Mouse (Mus musculus) lung, adult 18-20 months (tissue): ENCODE measurements at regions not wholly inside any gene's neighbourhood (a gene's known extent, or its start where the extent isn't known, plus 50 kb on each side); places are given as distances from the start of the nearest gene placed in this dataset.

Experiments used
- DNase-seq, 2 experiments: peaks; one replicate each; pipeline ENCODE4 v3.0.0; 2022; ENCODE audit warnings: mixed read lengths in 2 of 2

DNA sequence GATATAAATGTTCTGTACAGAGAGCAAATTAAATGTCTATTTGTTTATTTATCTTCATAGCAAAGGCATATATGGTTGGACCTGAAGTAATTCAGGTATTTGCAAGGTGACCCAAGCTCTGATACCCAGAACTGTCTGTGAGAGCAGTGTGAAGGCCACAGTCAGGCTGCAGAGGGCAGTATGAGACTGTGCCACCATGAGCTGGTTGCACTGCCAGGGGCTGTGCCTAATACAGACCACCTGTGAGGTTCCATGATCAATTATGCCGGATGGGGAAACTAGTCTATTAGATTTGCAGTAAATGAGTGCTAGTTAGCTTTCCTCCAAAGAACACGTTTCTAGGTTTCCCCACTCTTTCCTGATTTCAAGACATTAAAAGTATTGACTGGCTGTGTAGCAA lies 207.5 kb downstream of the C1d start:
- DNase-seq = no peak

DNA sequence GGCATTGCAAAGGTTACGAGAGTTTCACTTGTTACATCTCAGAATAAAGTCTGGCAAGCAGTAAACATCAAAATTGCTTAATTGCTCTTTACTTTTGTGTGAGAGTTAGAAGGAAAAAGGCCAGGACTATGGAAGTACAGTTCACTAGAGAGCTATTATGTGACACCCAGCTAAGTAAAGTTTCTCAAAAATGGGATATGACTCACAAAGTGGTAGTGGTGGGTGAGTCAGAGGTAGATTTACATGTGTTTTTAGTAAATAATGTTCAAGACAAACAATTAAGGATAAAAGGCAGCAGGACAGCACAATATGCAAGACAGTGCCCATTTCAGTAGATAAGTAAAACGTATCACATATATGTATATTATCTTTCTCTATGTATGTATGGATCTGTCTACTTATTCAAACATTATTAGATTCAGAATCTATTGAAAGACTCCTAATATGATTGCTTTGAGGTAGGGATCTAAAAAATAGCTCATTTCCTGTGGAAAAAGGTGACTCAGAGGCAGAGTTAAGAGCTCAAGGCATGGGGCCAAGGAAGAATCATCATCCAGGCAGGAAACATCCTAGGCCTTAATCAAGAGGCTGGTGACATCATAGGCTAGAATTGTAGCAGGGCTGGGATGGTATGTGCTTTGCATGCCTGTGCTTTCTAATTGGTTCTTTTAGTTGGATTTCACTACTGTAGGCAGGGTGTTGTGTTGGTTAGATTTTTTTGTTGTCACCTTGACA lies 211.2 kb downstream of the C1d start:
- DNase-seq = no peak

DNA sequence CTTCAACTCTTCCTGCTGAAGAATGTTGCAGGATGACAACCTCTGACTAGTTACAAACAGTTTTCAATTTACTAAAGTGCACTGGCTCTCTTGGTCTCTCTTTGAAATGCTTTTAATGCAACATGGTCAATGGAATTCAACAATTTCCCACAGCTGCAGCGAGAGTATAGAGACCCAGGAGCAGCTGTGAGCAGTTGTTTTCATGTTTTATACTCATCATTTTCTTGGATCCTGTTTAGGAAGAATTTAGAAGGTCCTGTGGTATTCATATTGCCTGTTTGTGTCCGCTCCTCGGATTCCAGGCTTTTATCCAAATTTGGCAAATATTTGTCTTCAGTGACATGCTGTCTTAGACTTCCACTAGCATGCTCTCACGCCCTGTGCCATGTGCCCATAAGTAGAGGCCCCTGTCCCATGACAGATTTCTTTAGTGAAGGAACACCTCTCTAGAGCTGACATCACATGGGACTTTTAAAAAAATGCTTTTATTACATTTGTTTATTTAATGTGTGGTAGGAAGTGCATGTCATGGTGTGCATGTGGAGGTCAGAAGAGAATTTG lies 224.1 kb downstream of the C1d start:
- DNase-seq = no peak

DNA sequence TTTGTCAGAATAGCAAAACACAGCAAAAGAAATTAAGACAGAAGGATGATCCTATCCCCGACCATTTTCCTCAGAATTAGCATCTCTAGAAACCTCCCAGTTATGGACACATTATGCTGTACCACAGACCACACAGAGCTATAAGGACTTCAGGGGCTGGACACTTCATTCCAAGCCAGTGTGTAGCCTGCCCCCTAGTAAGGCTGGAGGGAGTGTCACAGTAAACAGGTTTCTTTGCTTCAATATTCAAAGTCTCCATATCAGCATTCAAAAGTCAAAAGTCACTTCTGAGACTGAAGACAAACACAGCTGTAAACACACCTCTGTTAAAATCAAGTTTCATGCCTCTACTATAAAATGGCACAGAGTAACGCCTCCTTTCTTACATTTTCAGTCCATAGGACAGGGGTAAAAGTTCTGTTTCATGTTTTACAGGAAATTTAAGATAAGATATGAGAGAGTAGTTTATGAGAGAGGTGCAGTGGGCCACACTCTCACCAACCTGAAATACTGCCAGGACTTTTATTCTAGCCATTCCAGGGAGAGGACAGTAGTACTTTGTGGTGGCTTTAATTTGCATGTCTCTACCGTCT lies 226.6 kb downstream of the C1d start:
- DNase-seq = no peak

DNA sequence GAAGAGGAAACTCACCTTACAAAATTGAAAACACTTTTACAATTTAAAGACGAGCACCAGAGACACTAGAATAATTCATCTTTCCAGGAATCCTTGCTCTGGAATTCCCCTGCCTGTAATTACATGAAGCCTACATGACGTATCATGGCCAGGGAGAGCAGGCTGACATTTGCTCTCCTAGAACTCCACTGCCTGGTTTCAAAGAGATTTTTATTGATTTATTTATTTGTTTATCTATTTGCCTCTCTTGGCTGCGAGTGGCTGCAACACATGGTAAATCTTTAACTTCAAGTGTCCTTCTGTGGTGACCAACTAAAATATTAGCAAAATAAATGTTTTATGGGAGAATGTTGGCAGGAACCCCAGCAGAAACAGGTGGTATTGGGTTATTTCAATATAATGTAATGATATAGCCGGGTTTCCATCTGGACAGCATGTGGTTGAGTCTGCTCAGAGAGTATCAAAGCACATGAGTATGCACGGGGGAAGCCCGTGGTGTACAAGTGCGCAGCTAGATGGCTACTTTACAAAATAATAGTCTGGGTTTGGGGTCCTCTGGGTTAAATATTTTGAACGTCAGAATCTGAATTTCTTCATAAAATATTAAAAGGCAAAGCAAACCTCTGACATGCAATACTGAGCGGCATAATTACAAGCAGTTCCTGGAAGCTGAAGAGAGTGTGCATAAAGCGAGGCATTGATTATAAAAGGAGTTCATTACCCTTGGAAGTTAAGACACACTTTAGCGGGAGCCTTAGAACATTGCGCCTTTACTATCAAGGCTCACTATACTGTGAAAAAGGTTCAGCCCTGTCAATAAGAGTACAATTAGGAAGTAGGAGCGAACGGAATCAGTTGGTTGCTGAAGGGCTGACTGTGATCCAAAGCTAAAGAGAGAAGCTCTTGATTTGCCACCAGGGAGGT lies 244.0 kb downstream of the C1d start:
- DNase-seq = no peak

DNA sequence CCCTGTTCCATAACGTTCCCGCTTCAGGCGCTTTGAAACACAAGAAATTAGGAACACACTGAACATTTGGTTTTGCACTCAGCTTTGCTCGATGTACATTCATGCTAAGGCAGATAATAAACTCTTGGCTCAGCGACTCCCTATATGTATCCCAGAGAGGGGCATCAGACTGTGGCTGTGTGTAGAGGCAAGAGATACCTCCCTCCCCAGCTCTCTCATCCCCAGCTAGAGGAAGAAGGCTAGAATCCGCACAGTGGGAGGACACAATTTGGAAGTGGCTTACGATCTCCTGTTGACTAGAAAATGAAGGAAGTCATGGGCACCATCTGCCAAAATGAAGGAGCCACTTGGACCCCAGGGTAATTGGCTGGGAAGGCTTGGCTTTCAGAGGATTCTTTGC lies 244.7 kb downstream of the C1d start:
- DNase-seq = no peak

DNA sequence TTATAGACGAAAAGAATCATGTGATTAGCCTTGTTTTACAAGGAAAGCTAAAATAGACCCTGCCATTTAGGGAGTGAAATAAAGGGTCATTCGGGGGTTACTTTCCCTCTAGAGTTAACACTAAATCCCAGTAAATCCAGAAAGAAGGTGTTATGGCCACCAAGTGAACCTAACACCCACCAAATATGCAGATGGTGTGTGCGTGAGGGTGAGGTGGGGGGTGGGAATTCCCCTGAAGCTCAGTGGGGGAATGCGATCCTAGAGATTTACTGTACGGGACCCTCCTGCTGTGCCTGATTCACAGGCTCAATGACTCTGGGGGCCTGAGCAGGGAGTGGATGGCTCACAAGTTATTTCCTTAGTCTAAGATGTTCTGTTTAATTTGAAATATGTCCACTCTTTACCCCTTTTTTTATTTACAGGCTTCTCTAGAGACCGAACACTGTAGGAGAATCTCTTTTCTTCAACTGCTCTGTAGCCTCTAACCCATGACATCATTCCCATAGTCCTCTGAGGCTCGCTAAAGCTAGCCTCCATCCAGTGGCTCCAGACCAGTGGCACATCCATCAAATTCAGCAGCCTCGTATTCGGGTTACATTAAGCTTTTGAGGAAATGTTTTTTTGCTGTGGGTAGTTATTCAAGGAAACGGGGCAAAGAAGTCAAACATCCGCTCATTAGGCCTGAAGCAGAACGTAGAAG lies 265.0 kb downstream of the C1d start:
- no peak for DNase-seq

DNA sequence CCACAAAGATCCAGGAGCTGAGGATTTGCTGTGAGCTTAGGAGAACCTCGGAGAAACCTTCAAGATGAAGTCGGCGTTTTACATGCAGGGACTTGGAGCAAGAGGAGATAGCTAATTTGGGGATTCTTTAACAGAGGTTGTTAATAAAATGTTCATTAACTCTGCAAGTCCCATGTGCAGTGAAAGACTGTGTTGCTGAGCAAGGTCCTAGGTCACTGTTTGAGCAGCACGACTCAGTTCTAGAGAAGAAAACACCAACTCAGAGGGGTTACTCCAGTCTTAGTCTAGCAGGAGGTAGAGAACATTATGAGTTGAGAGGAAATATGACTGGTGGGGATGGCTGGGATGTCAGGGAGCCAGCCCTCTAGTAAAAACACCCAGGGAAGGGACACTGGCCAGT lies 265.9 kb downstream of the C1d start:
- no peak for DNase-seq

DNA sequence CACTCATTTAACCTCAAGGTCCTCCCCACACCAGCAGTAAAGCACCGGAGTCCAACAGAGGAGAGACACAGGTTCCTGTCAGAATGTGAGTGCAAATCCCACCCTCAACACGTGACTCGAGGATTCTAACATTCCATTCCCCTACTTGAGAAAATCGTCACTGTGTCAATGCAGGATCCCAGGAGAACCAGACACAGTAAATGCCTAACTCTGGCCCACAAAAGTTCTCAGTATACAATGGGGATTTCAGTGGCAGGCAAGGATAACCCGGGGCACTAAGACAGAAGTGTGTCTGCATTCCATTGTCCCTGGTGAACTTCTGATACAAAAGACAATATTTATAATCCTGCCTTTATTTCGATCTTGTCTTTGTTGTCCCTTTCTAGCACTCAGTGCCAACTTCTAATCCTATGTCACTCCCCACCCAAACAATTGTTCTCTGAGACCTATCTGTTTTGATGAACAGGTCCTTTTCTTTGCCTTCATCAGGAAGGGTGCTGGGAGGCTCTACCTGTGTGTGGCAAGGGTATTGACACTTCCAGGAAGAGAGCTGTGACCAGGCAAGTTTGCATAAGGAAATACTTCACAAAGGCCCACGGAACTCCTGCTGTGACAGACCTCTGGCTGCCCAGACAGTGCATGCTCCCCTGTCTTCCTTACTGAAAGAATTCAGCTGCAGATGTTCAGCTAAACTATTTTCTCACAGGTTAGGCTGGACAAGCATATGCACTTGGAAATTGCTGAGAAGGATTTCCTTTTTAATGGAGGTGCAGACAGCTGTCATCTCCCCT lies 267.8 kb downstream of the C1d start:
- DNase-seq = no peak

DNA sequence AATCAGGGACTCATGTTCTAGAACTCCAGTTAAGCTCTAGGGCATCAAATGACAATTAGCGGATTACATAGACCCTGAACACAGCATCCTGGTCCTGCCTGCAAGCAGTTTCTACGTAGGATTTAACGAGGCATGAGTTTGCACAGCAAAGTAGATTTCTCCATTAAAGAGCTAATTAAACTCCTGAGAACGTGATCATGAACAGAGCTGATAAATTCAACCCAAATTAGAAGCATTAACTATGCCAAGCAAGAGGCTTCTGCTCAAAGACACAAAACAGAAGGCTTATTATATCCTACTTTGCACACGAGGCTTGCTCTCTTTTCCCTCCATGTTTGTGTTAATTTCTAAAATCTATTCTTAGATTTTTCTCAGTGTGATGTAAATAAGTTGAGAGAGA lies 269.1 kb downstream of the C1d start:
- no peak for DNase-seq

DNA sequence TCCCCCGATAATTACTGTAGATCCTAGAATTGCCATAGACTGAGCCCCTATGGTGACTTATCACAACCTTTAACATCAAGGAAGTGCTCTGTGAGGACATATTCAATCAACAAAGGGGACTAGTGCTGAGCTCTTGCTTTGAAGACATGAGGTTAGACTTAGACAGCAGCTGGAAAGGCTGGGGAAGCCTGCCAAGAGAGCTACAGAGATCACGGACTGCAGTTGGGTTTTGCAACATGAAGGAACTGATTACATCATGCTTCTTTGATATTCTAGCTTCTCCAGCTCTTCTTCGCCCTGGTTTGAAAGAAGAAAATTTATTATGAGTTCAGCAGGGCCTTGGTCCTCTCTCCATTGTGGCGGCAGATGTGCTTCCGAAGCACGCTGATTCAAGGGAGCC lies 271.2 kb downstream of the C1d start:
- peak; percentile 7 to 31 for DNase-seq

DNA sequence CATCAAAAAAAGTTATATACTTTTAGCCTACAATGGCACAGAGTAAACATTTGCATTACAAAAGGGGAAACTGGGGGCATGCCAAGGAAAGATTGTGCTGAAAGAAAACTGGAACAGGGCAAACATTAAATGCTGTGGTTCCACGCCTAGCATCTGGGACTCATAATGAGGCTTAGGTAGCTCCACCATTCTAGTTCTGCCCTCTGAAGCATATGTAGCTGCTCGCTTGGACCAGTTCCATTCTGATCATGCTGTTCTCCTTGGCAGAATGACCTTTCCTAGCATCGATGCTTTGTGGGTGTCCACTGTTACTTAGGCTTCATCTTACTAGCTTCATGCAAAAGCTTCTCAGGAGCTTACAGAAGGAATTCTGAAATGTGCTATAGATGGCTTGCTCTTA lies 276.3 kb downstream of the C1d start:
- DNase-seq = no peak

DNA sequence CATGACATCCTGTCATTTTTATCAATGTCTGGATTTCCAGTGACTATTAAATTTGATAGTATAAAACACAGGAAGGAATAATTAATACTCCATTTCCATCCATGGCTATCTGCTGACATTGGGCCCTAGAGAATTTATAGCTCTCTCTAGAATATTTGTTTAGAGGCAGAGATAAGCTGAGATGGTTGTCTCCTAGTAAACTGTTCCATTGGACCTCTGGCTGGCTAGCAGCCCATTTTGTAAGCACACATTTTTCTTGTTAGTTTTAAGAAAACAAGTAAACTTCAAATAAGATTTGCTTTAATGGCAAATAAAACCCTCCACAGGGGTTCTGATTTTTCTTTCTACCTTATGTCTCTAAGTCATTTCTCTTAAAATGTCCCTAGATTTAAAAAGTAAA lies 288.9 kb downstream of the C1d start:
- no peak for DNase-seq

DNA sequence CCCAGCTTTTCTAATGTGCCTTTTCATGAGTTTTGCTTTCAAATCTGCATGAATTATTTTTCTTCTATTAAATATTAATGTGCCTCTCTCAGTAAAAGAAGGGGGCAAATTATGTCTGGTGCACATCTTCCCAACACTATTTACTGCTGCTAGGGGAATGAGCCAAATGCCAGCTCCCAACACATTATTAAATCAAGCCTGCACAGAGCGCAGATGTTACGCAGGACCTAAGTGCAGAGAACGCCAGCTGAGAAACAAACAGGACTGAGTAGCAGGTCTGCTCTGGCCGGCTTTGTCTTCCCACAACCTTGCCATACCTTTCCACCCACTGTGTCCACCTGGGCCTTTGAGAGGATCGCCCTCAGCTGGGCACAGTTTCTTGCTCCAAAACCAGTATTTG lies 291.8 kb downstream of the C1d start:
- no peak for DNase-seq

DNA sequence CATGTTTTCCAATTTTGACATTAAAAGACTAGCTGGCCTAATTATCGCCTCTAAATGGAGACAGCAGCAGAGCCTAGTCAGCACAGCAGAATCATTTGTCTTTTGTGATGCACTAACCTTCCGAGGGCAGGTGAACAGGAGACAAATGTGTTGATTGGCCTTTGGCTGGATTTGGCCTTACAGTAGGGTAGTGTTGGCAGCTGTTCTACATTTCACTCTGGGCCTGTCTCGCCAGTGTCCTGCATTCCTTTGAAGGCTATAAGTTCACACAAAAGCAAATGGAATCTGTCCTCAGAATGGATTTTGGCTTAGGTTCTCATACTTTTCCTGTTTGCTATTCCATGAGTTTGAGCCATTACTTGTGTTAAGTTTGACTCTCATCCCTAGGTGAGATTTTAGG lies 297.9 kb downstream of the C1d start:
- DNase-seq = no peak

DNA sequence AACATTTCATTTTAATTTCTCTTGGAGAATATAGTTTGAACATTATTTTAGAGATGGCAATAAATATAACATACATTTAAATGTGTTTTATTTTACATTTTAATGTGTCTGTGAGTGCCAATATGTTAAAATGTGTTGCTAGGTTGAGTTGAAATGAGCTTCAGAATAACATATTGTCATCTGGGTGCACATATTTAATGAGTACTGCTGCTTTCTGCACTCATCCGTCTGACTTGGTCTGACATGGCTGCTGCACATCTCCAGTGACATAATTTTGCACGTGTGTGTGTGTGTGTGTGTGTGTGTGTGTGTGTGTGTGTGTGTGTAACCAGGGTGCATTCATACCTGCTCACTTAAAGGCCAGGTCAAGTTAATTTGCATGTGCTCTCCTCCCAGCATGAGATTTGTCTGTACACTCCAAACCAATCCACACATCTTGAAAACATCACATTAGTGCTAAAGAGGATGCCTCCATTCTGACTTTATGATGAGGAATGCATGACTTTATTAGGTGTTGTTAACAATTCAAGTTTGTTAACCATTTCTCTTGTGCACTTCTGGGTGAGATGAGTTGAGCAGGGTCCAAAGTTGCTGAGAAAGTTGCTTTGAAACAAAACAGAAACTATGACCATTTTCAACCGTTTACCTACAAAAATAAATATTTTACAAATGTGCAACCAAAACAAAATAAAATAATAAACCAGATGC lies 334.6 kb downstream of the C1d start:
- DNase-seq = no peak

DNA sequence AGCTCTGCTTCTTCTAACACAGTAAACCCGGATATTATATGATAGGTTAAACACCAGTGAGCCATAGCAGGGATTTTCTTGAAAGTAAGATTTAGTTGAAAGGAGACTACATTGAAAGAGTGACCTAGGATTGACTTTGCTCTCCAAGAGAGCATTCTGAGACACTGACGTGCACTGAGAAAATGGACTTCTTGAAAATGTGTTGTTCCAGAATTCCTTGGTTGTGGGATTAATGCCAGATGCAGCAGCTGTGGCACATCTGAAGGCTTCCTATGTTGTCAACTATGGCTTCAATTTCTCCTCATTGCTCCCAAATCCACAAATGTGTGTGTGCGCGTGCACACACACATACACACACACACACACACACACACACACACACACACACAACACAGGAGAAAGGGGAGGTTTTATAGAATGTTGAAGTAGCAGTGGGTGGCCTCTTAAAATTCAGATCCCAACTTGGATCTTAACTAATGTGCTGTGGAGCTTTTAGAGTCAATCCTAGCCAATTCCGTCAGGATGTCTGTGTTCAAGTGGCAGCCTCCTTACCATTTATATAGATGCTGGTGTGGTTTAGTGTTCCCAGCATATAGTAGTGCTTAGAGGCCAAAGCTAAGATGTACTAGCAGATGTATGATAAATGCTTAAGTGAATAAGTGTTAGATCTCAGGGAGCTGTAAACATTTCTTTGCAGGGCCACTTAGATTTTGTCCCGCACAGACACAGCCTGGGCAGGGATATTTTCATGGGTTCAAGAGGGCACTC lies 346.5 kb downstream of the C1d start:
- DNase-seq = peak in 1 of 2 experiments; percentile 3

DNA sequence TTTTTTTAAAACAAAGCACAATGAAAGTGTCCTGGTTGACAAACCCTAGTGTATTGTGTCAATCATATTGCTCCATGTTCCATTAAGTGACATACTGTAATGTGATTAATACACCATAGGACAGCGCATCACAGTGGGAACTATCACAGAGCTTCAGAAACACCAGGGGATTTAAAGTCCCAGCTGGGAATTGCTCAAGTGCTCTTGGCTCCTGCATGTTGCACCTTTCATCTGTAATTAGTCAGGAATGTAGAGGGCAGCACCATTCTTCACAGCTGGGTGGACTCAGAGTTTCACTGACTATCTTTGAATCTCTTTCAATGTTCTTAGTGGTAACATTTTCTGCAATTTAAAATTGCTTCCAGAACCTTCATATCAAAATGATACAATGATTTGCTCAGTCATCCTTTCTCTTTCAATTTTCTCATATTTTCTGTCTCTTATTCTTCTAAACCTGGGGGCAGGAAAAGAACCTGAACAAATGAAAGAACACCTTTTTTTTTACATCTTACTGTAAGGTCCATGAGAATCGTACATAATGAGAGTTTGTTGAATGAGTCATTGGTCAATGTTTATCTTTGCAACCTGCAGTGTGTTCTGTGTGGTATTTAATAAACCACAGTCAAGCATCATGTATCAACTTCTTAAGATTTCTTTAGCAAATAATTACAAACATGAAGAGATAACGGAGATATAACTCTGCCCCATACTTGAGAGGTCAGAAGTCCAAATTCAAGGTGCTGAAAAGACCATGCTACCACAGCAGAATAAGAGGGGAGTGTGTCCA lies 333.0 kb downstream of the Etaa1 start:
- no peak for DNase-seq

DNA sequence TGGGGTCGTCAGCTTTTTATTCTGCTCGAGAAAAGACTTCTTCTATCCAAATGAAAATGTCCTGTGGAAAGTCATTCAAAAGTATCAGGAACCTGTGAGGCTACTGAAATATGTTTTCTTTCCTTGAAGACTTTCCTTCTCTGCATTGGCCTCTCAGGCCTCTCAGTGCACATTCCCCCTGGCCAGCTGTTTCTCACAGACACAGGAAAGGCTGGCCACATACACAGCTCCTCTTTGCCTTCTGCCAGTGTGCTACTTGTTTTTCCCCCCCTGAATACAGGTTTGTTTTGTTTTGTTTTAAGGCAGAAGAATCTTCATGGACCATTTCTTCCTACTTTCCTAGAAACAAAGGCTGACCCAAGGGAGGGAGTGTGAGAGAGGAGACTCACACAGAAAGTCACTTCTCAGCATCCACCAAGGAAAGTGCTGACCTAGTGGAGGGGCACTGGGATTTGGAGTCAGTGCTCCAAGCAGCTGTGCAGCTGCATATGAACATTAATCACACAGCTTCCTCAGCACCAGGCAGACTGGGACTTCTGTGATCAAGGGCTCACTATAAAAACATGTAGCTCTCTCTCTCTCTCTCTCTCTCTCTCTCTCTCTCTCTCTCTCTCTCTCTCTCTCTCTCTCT lies 324.0 kb downstream of the Etaa1 start:
- DNase-seq = no peak
